Mouse (Mus musculus): ENCODE data around the gene Elk3. TPM values are rescaled to one million over a fixed set of nuclear protein-coding genes. Genes with fewer than 3 reads are reported as not detected.

The Elk3 gene
- polyA plus RNA-seq, 1 experiment = 65.1 TPM

GRCm38 (mm10) chr10:93263431-93263830, 47.5 kb downstream of the Elk3 start:
- TF ChIP-seq POLR2A (IDR thresholded peaks at IDR 0.05; ENCODE audit: borderline replicate concordance, low read depth, low read length) (no peak), CTCF (IDR thresholded peaks at IDR 0.05; ENCODE audit: low read depth, low read length) (no peak)
- no peak overlapping the region for H3K4me3 ChIP-seq (ENCODE audit: insufficient read depth, low read length)
- H3K27ac ChIP-seq (ENCODE audit: insufficient read depth, low read depth, low read length) = no peak overlapping the region
- H3K4me1 ChIP-seq (ENCODE audit: control insufficient read depth, insufficient read depth, low read length) = peaks cover 78% of the 10 kb centered on the region

GRCm38 (mm10) chr10:93261981-93262499, 48.9 kb downstream of the Elk3 start:
- Histone ChIP-seq H3K4me3 (ENCODE audit: insufficient read depth, low read length) (peak overlapping the region; percentile 26), H3K27ac (ENCODE audit: insufficient read depth, low read depth, low read length) (peak overlapping the region; percentile 77), H3K4me1 (ENCODE audit: control insufficient read depth, insufficient read depth, low read length) (peaks cover 75% of the 10 kb centered on the region)
- TF ChIP-seq POLR2A (IDR thresholded peaks at IDR 0.05; ENCODE audit: borderline replicate concordance, low read depth, low read length) (no peak), CTCF (IDR thresholded peaks at IDR 0.05; ENCODE audit: low read depth, low read length) (no peak)

GRCm38 (mm10) chr10:93261132-93261980, 49.6 kb downstream of the Elk3 start:
- Histone ChIP-seq H3K4me3 (ENCODE audit: insufficient read depth, low read length) (peak overlapping the region; percentile 26), H3K4me1 (ENCODE audit: control insufficient read depth, insufficient read depth, low read length) (peaks cover 74% of the 10 kb centered on the region), H3K27ac (ENCODE audit: insufficient read depth, low read depth, low read length) (peak overlapping the region; percentile 77)
- no peak for TF ChIP-seq POLR2A (IDR thresholded peaks at IDR 0.05; ENCODE audit: borderline replicate concordance, low read depth, low read length)
- no peak for TF ChIP-seq CTCF (IDR thresholded peaks at IDR 0.05; ENCODE audit: low read depth, low read length)

GRCm38 (mm10) chr10:93259826-93260225, 51.1 kb downstream of the Elk3 start:
- TF ChIP-seq CTCF (IDR thresholded peaks at IDR 0.05; ENCODE audit: low read depth, low read length) (no peak), POLR2A (IDR thresholded peaks at IDR 0.05; ENCODE audit: borderline replicate concordance, low read depth, low read length) (no peak)
- Histone ChIP-seq H3K4me3 (ENCODE audit: insufficient read depth, low read length) (no peak overlapping the region), H3K27ac (ENCODE audit: insufficient read depth, low read depth, low read length) (no peak overlapping the region), H3K4me1 (ENCODE audit: control insufficient read depth, insufficient read depth, low read length) (peaks cover 61% of the 10 kb centered on the region)

- no peak overlapping the region for H3K27ac ChIP-seq (ENCODE audit: insufficient read depth, low read depth, low read length)
- peaks cover 20% of the 10 kb centered on the region for H3K4me1 ChIP-seq (ENCODE audit: control insufficient read depth, insufficient read depth, low read length)
- H3K4me3 ChIP-seq (ENCODE audit: insufficient read depth, low read length) = no peak overlapping the region
- no peak for TF ChIP-seq CTCF (IDR thresholded peaks at IDR 0.05; ENCODE audit: low read depth, low read length)
- TF ChIP-seq POLR2A (IDR thresholded peaks at IDR 0.05; ENCODE audit: borderline replicate concordance, low read depth, low read length) = no peak
These were observed 55.6 kb downstream of the Elk3 start for GRCm38 (mm10) chr10:93255294-93255693.

GRCm38 (mm10) chr10:93253156-93253555, 57.8 kb downstream of the Elk3 start:
- Histone ChIP-seq H3K4me1 (ENCODE audit: control insufficient read depth, insufficient read depth, low read length) (peaks cover 12% of the 10 kb centered on the region), H3K27ac (ENCODE audit: insufficient read depth, low read depth, low read length) (no peak overlapping the region), H3K4me3 (ENCODE audit: insufficient read depth, low read length) (no peak overlapping the region)
- TF ChIP-seq CTCF (IDR thresholded peaks at IDR 0.05; ENCODE audit: low read depth, low read length) = no peak

GRCm38 (mm10) chr10:93252661-93253060, 58.3 kb downstream of the Elk3 start:
- no peak overlapping the region for H3K4me3 ChIP-seq (ENCODE audit: insufficient read depth, low read length)
- H3K27ac ChIP-seq (ENCODE audit: insufficient read depth, low read depth, low read length) = no peak overlapping the region
- TF ChIP-seq POLR2A (IDR thresholded peaks at IDR 0.05; ENCODE audit: borderline replicate concordance, low read depth, low read length) (no peak), CTCF (IDR thresholded peaks at IDR 0.05; ENCODE audit: low read depth, low read length) (no peak)
- peaks cover 10% of the 10 kb centered on the region for H3K4me1 ChIP-seq (ENCODE audit: control insufficient read depth, insufficient read depth, low read length)

- H3K27ac ChIP-seq (ENCODE audit: insufficient read depth, low read depth, low read length) = no peak overlapping the region
- no peak overlapping the region for H3K4me3 ChIP-seq (ENCODE audit: insufficient read depth, low read length)
- TF ChIP-seq CTCF (IDR thresholded peaks at IDR 0.05; ENCODE audit: low read depth, low read length) (no peak), POLR2A (IDR thresholded peaks at IDR 0.05; ENCODE audit: borderline replicate concordance, low read depth, low read length) (no peak)
- peaks cover 5% of the 10 kb centered on the region for H3K4me1 ChIP-seq (ENCODE audit: control insufficient read depth, insufficient read depth, low read length)
These were observed 59.5 kb downstream of the Elk3 start for GRCm38 (mm10) chr10:93251426-93251825.

- Histone ChIP-seq H3K27ac (ENCODE audit: insufficient read depth, low read depth, low read length) (no peak overlapping the region), H3K4me1 (ENCODE audit: control insufficient read depth, insufficient read depth, low read length) (peaks cover 7% of the 10 kb centered on the region), H3K4me3 (ENCODE audit: insufficient read depth, low read length) (no peak overlapping the region)
- TF ChIP-seq CTCF (IDR thresholded peaks at IDR 0.05; ENCODE audit: low read depth, low read length) (no peak), POLR2A (IDR thresholded peaks at IDR 0.05; ENCODE audit: borderline replicate concordance, low read depth, low read length) (no peak)
These were observed 60.3 kb downstream of the Elk3 start for GRCm38 (mm10) chr10:93250436-93251317.
